Mouse (Mus musculus) kidney, embryonic 15.5 days (tissue): Measurements from ENCODE around the gene Ahcyl2. TPM values are rescaled to one million over a fixed set of nuclear protein-coding genes. Genes with fewer than 3 reads are reported as not detected.
A peak's percentile ranks its signal among the peaks of the same experiment; 100 is the strongest.

ENCODE experiments used
- ATAC-seq: fragments of 200-750 bp; cut with Nextera tagmentation; replicated peaks from 2 replicates; pipeline ENCODE4 v1.8.0; 2017; ENCODE audit warnings: moderate TSS enrichment; ENCODE audit not compliant: low FRiP score
- H3K27ac ChIP-seq: fragments of 300-500 bp; sonication (generic); 2 replicates; pipeline ENCODE4 v1.5.1; 2015; ENCODE audit warnings: mild to moderate bottlenecking, inconsistent platforms
- H3K27me3 ChIP-seq: fragments of 300-500 bp; sonication (generic); 2 replicates; pipeline ENCODE4 v1.6.1; 2015; ENCODE audit warnings: inconsistent platforms
- H3K36me3 ChIP-seq: fragments of 300-500 bp; sonication (generic); 2 replicates; pipeline ENCODE4 v1.6.1; 2015; ENCODE audit warnings: inconsistent platforms
- H3K4me1 ChIP-seq: fragments of 300-500 bp; sonication (generic); 2 replicates; pipeline ENCODE4 v1.6.1; 2015; ENCODE audit warnings: inconsistent platforms
- H3K4me2 ChIP-seq: fragments of 300-500 bp; sonication (generic); 2 replicates; pipeline ENCODE4 v1.6.1; 2015; ENCODE audit warnings: moderate library complexity, mild to moderate bottlenecking, inconsistent platforms
- H3K4me3 ChIP-seq: fragments of 300-500 bp; sonication (generic); replicated peaks from 2 replicates; pipeline ENCODE4 v1.5.1; 2015; ENCODE audit warnings: mild to moderate bottlenecking, inconsistent platforms
- H3K9ac ChIP-seq: fragments of 300-500 bp; sonication (generic); 2 replicates; pipeline ENCODE4 v1.6.1; 2015; ENCODE audit warnings: mild to moderate bottlenecking, inconsistent platforms
- H3K9me3 ChIP-seq: fragments of 300-500 bp; sonication (generic); replicated peaks from 2 replicates; pipeline ENCODE4 v1.6.1; 2016; ENCODE audit warnings: inconsistent platforms
- WGBS: fragments of 180-500 bp; shearing (Covaris S2); methylation state at CpG from one replicate; pipeline ENCODE4 v1.1.7; 2015; ENCODE audit warnings: mixed read lengths; 5-methylcytosine and 5-hydroxymethylcytosine counted together
- polyA plus RNA-seq: library from polyadenylated mRNA; unstranded; fragments of >200 nt; fragmentation: Nextera tagmentation; extraction: Ambion mirVana; gene quantifications from 2 replicates; pipeline ENCODE4 v1.2.1, GENCODE M21; 2015

The Ahcyl2 gene
- polyA plus RNA-seq, 1 experiment from 2014 or later, result 16.1 TPM

GRCm38 (mm10) chr6:29901450-29901849, 133.6 kb downstream of the Ahcyl2 start:
- Histone ChIP-seq H3K27ac (no peak overlapping the region), H3K27me3 (no peaks in the 10 kb centered on the region), H3K4me1 (no peaks in the 10 kb centered on the region), H3K36me3 (peaks cover 24% of the 10 kb centered on the region), H3K4me2 (no peak overlapping the region), H3K4me3 (no peak overlapping the region), H3K9ac (no peak overlapping the region), H3K9me3 (no peaks in the 10 kb centered on the region)
- 100% methylated on average over 1 of the region's 1 CpGs for WGBS
- no peak for ATAC-seq

GRCm38 (mm10) chr6:29902256-29902655, 134.4 kb downstream of the Ahcyl2 start:
- peaks cover 26% of the 10 kb centered on the region for H3K36me3 ChIP-seq
- no peak overlapping the region for H3K27ac ChIP-seq
- no peaks in the 10 kb centered on the region for H3K9me3 ChIP-seq
- no peak overlapping the region for H3K4me3 ChIP-seq
- H3K4me2 ChIP-seq, result no peak overlapping the region
- H3K9ac ChIP-seq, result no peak overlapping the region
- ATAC-seq, result no peak
- H3K4me1 ChIP-seq, result no peaks in the 10 kb centered on the region
- no peaks in the 10 kb centered on the region for H3K27me3 ChIP-seq
- 85% methylated on average over 2 of the region's 2 CpGs for WGBS

GRCm38 (mm10) chr6:29903343-29903914, 135.6 kb downstream of the Ahcyl2 start:
- WGBS, result 92% methylated on average over 3 of the region's 3 CpGs
- Histone ChIP-seq H3K9me3 (no peaks in the 10 kb centered on the region), H3K4me1 (no peaks in the 10 kb centered on the region), H3K9ac (no peak overlapping the region), H3K4me2 (no peak overlapping the region), H3K27ac (no peak overlapping the region), H3K27me3 (no peaks in the 10 kb centered on the region), H3K4me3 (no peak overlapping the region), H3K36me3 (peaks cover 24% of the 10 kb centered on the region)
- ATAC-seq, result no peak

- H3K4me3 ChIP-seq, result no peak overlapping the region
- no peaks in the 10 kb centered on the region for H3K27me3 ChIP-seq
- H3K9me3 ChIP-seq, result no peaks in the 10 kb centered on the region
- H3K27ac ChIP-seq, result no peak overlapping the region
- no peaks in the 10 kb centered on the region for H3K4me1 ChIP-seq
- H3K4me2 ChIP-seq, result no peak overlapping the region
- no peak for ATAC-seq
- peaks cover 28% of the 10 kb centered on the region for H3K36me3 ChIP-seq
- 71% methylated on average over 3 of the region's 3 CpGs for WGBS
- no peak overlapping the region for H3K9ac ChIP-seq
Measured at GRCm38 (mm10) chr6:29904281-29904680, 136.5 kb downstream of the Ahcyl2 start.

- Histone ChIP-seq H3K4me3 (no peak overlapping the region), H3K4me1 (no peaks in the 10 kb centered on the region), H3K27ac (no peak overlapping the region), H3K9me3 (no peaks in the 10 kb centered on the region), H3K36me3 (peaks cover 21% of the 10 kb centered on the region), H3K9ac (no peak overlapping the region), H3K27me3 (peaks cover 10% of the 10 kb centered on the region), H3K4me2 (no peak overlapping the region)
- ATAC-seq, result no peak
- 93% methylated on average over 3 of the region's 3 CpGs for WGBS
Measured at GRCm38 (mm10) chr6:29910631-29911030, 142.8 kb downstream of the Ahcyl2 start.

GRCm38 (mm10) chr6:29913673-29914072, 145.9 kb downstream of the Ahcyl2 start:
- Histone ChIP-seq H3K9ac (no peak overlapping the region), H3K9me3 (no peaks in the 10 kb centered on the region), H3K36me3 (peaks cover 8% of the 10 kb centered on the region), H3K27me3 (peaks cover 28% of the 10 kb centered on the region), H3K4me2 (no peak overlapping the region), H3K4me1 (peaks cover 12% of the 10 kb centered on the region), H3K27ac (no peak overlapping the region), H3K4me3 (no peak overlapping the region)
- no peak for ATAC-seq
- 35% methylated on average over 1 of the region's 1 CpGs for WGBS

GRCm38 (mm10) chr6:29914136-29914535, 146.3 kb downstream of the Ahcyl2 start:
- Histone ChIP-seq H3K4me1 (peaks cover 12% of the 10 kb centered on the region), H3K27me3 (peaks cover 33% of the 10 kb centered on the region), H3K9me3 (no peaks in the 10 kb centered on the region), H3K4me3 (no peak overlapping the region), H3K4me2 (no peak overlapping the region), H3K36me3 (peaks cover 7% of the 10 kb centered on the region; the same call in 1 of the 2 replicates), H3K27ac (no peak overlapping the region), H3K9ac (no peak overlapping the region)
- no peak for ATAC-seq

GRCm38 (mm10) chr6:29915836-29916235, 148.0 kb downstream of the Ahcyl2 start:
- 38% methylated on average over 9 of the region's 9 CpGs for WGBS
- Histone ChIP-seq H3K4me2 (peak overlapping the region; percentile 97), H3K9me3 (no peaks in the 10 kb centered on the region), H3K9ac (no peak overlapping the region), H3K4me3 (peak overlapping the region; percentile 79; the same call in 1 of the 2 replicates), H3K36me3 (no peaks in the 10 kb centered on the region), H3K27ac (no peak overlapping the region), H3K4me1 (peaks cover 12% of the 10 kb centered on the region), H3K27me3 (peaks cover 41% of the 10 kb centered on the region)
- no peak for ATAC-seq

GRCm38 (mm10) chr6:29916530-29917382, 148.9 kb downstream of the Ahcyl2 start, which contains the start of gene Strip2:
Gene Strip2, plus strand, starts transcription at chr6:29917012.
- under 1% methylated on average over 67 of the region's 67 CpGs for WGBS
- ATAC-seq, result peak; percentile 99
- H3K27ac ChIP-seq, result no peak within 1 kb of the TSS
- peaks cover 12% of the 10 kb centered on the region for H3K4me1 ChIP-seq
- H3K4me3 ChIP-seq, result peak within 1 kb of the TSS; percentile 79
- H3K27me3 ChIP-seq, result peaks cover 43% of the 10 kb centered on the region
- H3K36me3 ChIP-seq, result no peaks in the 10 kb centered on the region
- H3K4me2 ChIP-seq, result peak within 1 kb of the TSS; percentile 97
- no peaks in the 10 kb centered on the region for H3K9me3 ChIP-seq
- H3K9ac ChIP-seq, result peak within 1 kb of the TSS; percentile 47

GRCm38 (mm10) chr6:29917383-29917720, 149.5 kb downstream of the Ahcyl2 start:
- ATAC-seq, result peak; percentile 86
- peak overlapping the region; percentile 79 for H3K4me3 ChIP-seq
- H3K4me2 ChIP-seq, result peak overlapping the region; percentile 97
- no peaks in the 10 kb centered on the region for H3K9me3 ChIP-seq
- peaks cover 43% of the 10 kb centered on the region for H3K27me3 ChIP-seq
- H3K9ac ChIP-seq, result peak overlapping the region; percentile 47
- under 1% methylated on average over 21 of the region's 21 CpGs for WGBS
- H3K4me1 ChIP-seq, result peaks cover 12% of the 10 kb centered on the region
- no peak overlapping the region for H3K27ac ChIP-seq
- H3K36me3 ChIP-seq, result no peaks in the 10 kb centered on the region

GRCm38 (mm10) chr6:29917947-29918346, 150.1 kb downstream of the Ahcyl2 start:
- H3K27ac ChIP-seq, result no peak overlapping the region
- no peak for ATAC-seq
- no peaks in the 10 kb centered on the region for H3K9me3 ChIP-seq
- 45% methylated on average over 4 of the region's 4 CpGs for WGBS
- no peak overlapping the region for H3K4me3 ChIP-seq
- peak overlapping the region; percentile 97 for H3K4me2 ChIP-seq
- peaks cover 43% of the 10 kb centered on the region for H3K27me3 ChIP-seq
- no peaks in the 10 kb centered on the region for H3K36me3 ChIP-seq
- H3K9ac ChIP-seq, result no peak overlapping the region
- H3K4me1 ChIP-seq, result peaks cover 12% of the 10 kb centered on the region

- Histone ChIP-seq H3K4me2 (no peak overlapping the region), H3K9ac (no peak overlapping the region), H3K9me3 (no peaks in the 10 kb centered on the region), H3K4me3 (no peak overlapping the region), H3K4me1 (no peaks in the 10 kb centered on the region), H3K27me3 (peaks cover 17% of the 10 kb centered on the region), H3K36me3 (no peaks in the 10 kb centered on the region), H3K27ac (no peak overlapping the region)
- 48% methylated on average over 4 of the region's 4 CpGs for WGBS
- no peak for ATAC-seq
Measured at GRCm38 (mm10) chr6:29923501-29923900, 155.7 kb downstream of the Ahcyl2 start.
